Mouse (Mus musculus) embryonic facial prominence, embryonic 14.5 days (tissue): ENCODE measurements around the gene Nuak1. TPM values are rescaled to one million over a fixed set of nuclear protein-coding genes. Genes with fewer than 3 reads are reported as not detected.

Source experiments
- ATAC-seq: fragments of 200-750 bp; cut with Nextera tagmentation; 2 replicates; pipeline ENCODE4 v1.8.0; 2017; ENCODE audit warnings: low read depth, moderate number of reproducible peaks, moderate TSS enrichment
- DNase-seq: peaks from one replicate; pipeline ENCODE4 v3.0.0-alpha.2; 2015; ENCODE audit warnings: low spot score
- H3K27ac ChIP-seq: fragments of 300-500 bp; sonication (generic); replicated peaks from 2 replicates; pipeline ENCODE4 v1.5.1; 2014; ENCODE audit warnings: low read depth, mild to moderate bottlenecking, low read length, moderate library complexity
- H3K27me3 ChIP-seq: fragments of 300-500 bp; sonication (generic); replicated peaks from 2 replicates; pipeline ENCODE4 v1.6.1; 2014; ENCODE audit warnings: low read length; ENCODE audit not compliant: control insufficient read depth, insufficient read depth
- H3K36me3 ChIP-seq: fragments of 300-500 bp; sonication (generic); 2 replicates; pipeline ENCODE4 v1.6.1; 2014; ENCODE audit warnings: low read length, mixed read lengths; ENCODE audit not compliant: control insufficient read depth, insufficient read depth
- H3K4me1 ChIP-seq: fragments of 300-500 bp; sonication (generic); 2 replicates; pipeline ENCODE4 v1.6.1; 2014; ENCODE audit warnings: antibody characterized with exemption, low read length; ENCODE audit not compliant: control insufficient read depth, insufficient read depth
- H3K4me2 ChIP-seq: fragments of 300-500 bp; sonication (generic); 2 replicates; pipeline ENCODE4 v1.6.1; 2014; ENCODE audit warnings: low read depth, mild to moderate bottlenecking, low read length, moderate library complexity, mixed read lengths
- H3K4me3 ChIP-seq: fragments of 300-500 bp; sonication (generic); 2 replicates; pipeline ENCODE4 v1.5.1; 2014; ENCODE audit warnings: low read depth, mild to moderate bottlenecking, low read length
- H3K9ac ChIP-seq: fragments of 300-500 bp; sonication (generic); 2 replicates; pipeline ENCODE4 v1.6.1; 2014; ENCODE audit warnings: low read depth, mild to moderate bottlenecking, low read length, moderate library complexity, mixed read lengths
- H3K9me3 ChIP-seq: fragments of 300-500 bp; sonication (generic); 2 replicates; pipeline ENCODE4 v1.6.1; 2016; ENCODE audit warnings: low read length; ENCODE audit not compliant: control insufficient read depth
- WGBS: fragments of 180-500 bp; shearing (Covaris S2); extraction: QIAGEN DNeasy Blood & Tissue Kit; methylation state at CpG from one replicate; pipeline ENCODE4 v1.1.7; 2014; 5-methylcytosine and 5-hydroxymethylcytosine counted together
- polyA plus RNA-seq: library from polyadenylated mRNA; unstranded; fragments of >200 nt; fragmentation: Nextera tagmentation; extraction: Ambion mirVana; gene quantifications from 2 replicates; pipeline ENCODE4 v1.2.1, GENCODE M21; 2014

Gene Nuak1
- polyA plus RNA-seq, 1 experiment from 2014 or later, result 3.7 TPM

- WGBS, result 58% methylated on average over 7 of the region's 7 CpGs
- Histone ChIP-seq H3K27ac (no peak overlapping the region), H3K4me2 (no peak overlapping the region), H3K4me3 (no peak overlapping the region), H3K4me1 (peaks cover 8% of the 10 kb centered on the region), H3K9ac (no peak overlapping the region), H3K36me3 (peaks cover 6% of the 10 kb centered on the region; the same call in 1 of the 2 replicates), H3K9me3 (0 out of 2 replicates have a peak, but pooled peaks cover 1% of the 10 kb centered on the region), H3K27me3 (no peaks in the 10 kb centered on the region)
- no peak for ATAC-seq
- no peak for DNase-seq
Measured at GRCm38 (mm10) chr10:84424374-84424773, 16.0 kb downstream of the Nuak1 start.

GRCm38 (mm10) chr10:84423903-84424302 lies 16.5 kb downstream of the Nuak1 start:
- no peak for DNase-seq
- no peak overlapping the region for H3K4me2 ChIP-seq
- H3K4me3 ChIP-seq, result no peak overlapping the region
- H3K27ac ChIP-seq, result no peak overlapping the region
- peaks cover 6% of the 10 kb centered on the region; the same call in 1 of the 2 replicates for H3K36me3 ChIP-seq
- peaks cover 8% of the 10 kb centered on the region for H3K4me1 ChIP-seq
- H3K9me3 ChIP-seq, result no peaks in the 10 kb centered on the region
- no peak for ATAC-seq
- H3K9ac ChIP-seq, result no peak overlapping the region
- 83% methylated on average over 5 of the region's 5 CpGs for WGBS
- no peaks in the 10 kb centered on the region for H3K27me3 ChIP-seq

GRCm38 (mm10) chr10:84420589-84420988 lies 19.8 kb downstream of the Nuak1 start:
- Histone ChIP-seq H3K27me3 (no peaks in the 10 kb centered on the region), H3K4me3 (no peak overlapping the region), H3K36me3 (peaks cover 6% of the 10 kb centered on the region; the same call in 1 of the 2 replicates), H3K27ac (no peak overlapping the region), H3K4me1 (peaks cover 4% of the 10 kb centered on the region; the same call in 1 of the 2 replicates), H3K9ac (no peak overlapping the region), H3K4me2 (no peak overlapping the region), H3K9me3 (no peaks in the 10 kb centered on the region)
- ATAC-seq (no peak), DNase-seq (no peak)
- 98% methylated on average over 6 of the region's 6 CpGs for WGBS

DNA sequence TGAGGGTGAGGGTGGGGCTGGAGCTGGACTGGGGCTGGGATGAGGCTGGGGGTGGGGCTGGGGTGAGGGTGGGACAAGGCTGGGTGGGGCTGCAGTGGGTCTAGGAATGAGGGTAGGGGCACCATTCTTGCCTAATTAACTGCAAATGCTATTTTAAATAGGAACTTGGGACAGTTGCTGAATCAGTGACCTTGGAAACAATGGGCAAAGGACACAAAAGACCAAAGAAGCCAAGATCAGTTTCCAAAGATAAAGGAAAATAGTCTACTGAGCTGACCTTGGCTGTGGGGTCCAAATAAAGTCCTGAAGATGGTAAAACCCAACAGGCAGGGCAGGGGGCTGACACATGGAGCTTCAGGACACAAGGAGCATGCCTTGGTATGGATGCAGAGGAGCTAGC lies 22.0 kb downstream of the Nuak1 start:
- ATAC-seq, result no peak

GRCm38 (mm10) chr10:84416752-84417151 lies 23.6 kb downstream of the Nuak1 start:
- Histone ChIP-seq H3K4me2 (no peak overlapping the region), H3K9ac (no peak overlapping the region), H3K9me3 (no peaks in the 10 kb centered on the region), H3K4me3 (no peak overlapping the region), H3K27ac (no peak overlapping the region), H3K36me3 (peaks cover 6% of the 10 kb centered on the region; the same call in 1 of the 2 replicates), H3K27me3 (no peaks in the 10 kb centered on the region), H3K4me1 (0 out of 2 replicates have a peak, but pooled peaks cover under 1% of the 10 kb centered on the region)
- DNase-seq (peak; percentile 12), ATAC-seq (no peak)
- WGBS, result 82% methylated on average over 8 of the region's 8 CpGs

More for the DNA sequence above, 22.0 kb downstream of the Nuak1 start:
- DNase-seq, result no peak
- Histone ChIP-seq H3K9me3 (no peaks in the 10 kb centered on the region), H3K4me2 (no peak overlapping the region), H3K4me1 (peaks cover 4% of the 10 kb centered on the region; the same call in 1 of the 2 replicates), H3K9ac (no peak overlapping the region), H3K27me3 (no peaks in the 10 kb centered on the region), H3K36me3 (peaks cover 6% of the 10 kb centered on the region; the same call in 1 of the 2 replicates), H3K4me3 (no peak overlapping the region), H3K27ac (no peak overlapping the region)

GRCm38 (mm10) chr10:84414981-84415700 lies 25.3 kb downstream of the Nuak1 start:
- Histone ChIP-seq H3K27ac (no peak overlapping the region), H3K27me3 (no peaks in the 10 kb centered on the region), H3K4me2 (no peak overlapping the region), H3K9ac (no peak overlapping the region), H3K4me1 (peaks cover 8% of the 10 kb centered on the region), H3K9me3 (no peaks in the 10 kb centered on the region), H3K4me3 (no peak overlapping the region), H3K36me3 (0 out of 2 replicates have a peak, but pooled peaks cover under 1% of the 10 kb centered on the region)
- WGBS, result 78% methylated on average over 8 of the region's 8 CpGs
- DNase-seq (no peak), ATAC-seq (no peak)

DNA sequence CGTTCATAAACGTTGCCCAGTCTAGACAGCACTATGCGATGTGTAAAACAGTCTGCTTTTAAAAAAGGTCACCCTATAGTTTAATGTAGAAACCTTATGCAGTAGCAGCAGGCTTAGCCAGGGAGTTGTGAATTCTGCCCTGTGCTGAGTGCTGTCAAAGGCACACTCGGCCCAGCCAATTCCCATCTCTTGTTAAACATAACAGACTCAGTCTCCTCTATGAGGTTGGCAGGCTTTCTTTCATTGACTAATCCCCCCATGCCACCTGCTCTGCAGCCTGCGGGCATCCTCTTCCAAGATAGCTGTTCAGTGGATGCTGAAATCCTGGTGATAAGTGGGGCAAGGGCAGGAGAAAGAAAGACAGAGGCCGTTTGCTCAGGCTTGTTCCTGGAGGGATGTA lies 27.1 kb downstream of the Nuak1 start:
- Histone ChIP-seq H3K4me2 (no peak overlapping the region), H3K9me3 (no peaks in the 10 kb centered on the region), H3K27me3 (no peaks in the 10 kb centered on the region), H3K36me3 (peaks cover 6% of the 10 kb centered on the region; the same call in 1 of the 2 replicates), H3K27ac (no peak overlapping the region), H3K9ac (no peak overlapping the region), H3K4me3 (no peak overlapping the region), H3K4me1 (peaks cover 21% of the 10 kb centered on the region)
- WGBS, result 73% methylated on average over 6 of the region's 6 CpGs
- ATAC-seq (no peak), DNase-seq (no peak)

- H3K4me3 ChIP-seq, result no peak overlapping the region
- DNase-seq (no peak), ATAC-seq (no peak)
- 81% methylated on average over 12 of the region's 12 CpGs for WGBS
- no peak overlapping the region for H3K9ac ChIP-seq
- no peaks in the 10 kb centered on the region for H3K9me3 ChIP-seq
- peaks cover 7% of the 10 kb centered on the region; the same call in 1 of the 2 replicates for H3K36me3 ChIP-seq
- H3K27me3 ChIP-seq, result no peaks in the 10 kb centered on the region
- no peak overlapping the region for H3K4me2 ChIP-seq
- H3K27ac ChIP-seq, result no peak overlapping the region
- H3K4me1 ChIP-seq, result peaks cover 21% of the 10 kb centered on the region
Measured at GRCm38 (mm10) chr10:84412326-84412962, 28.0 kb downstream of the Nuak1 start.
